ENCODE assay signal across 8 mouse cellular contexts in the genomic region with DNA sequence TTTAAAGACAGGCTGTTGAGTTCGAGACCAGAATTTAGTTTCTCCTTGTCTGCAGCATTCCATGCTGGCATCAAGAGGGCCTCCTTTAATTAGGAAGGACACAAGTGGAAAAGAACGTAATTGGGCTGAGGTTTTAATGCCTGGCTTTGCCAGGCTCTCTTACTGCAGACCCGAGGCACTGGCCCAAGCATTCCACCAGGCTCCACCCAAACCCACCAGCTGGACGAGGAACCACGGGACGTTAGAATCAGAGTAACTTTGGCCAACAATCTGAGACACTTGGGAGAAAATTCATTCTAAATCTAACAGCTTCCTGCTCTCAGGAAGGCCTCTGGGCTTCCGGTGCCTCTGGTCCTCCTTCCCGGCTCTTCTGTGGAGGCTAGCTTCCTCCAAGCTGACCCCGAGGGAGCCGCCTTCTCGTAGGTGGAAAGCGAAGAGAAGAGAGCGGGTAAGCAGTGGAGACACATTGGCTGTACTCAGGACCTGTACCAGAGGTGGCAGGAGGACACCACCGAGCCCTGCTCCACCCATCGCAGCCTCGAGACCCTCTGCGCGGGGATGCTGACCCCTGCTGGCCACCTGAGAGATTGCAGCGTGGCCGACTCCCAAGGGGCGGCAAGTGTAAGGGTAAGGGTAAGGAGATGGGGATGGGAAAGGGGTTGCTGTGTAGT.
DNase-seq lines count a peak whose midpoint lies in the region; ATAC-seq and TF ChIP-seq lines count a peak whose summit lies in the region.

No protein-coding gene starts in this region.

- ATAC-seq in Patski, result peak; percentile 96
- peak; percentile 93 for ATAC-seq in hindbrain, embryonic 15.5 days (ENCODE audit: low FRiP score, low read depth)

- POLR2A ChIA-PET in Patski (lab: Charles Lee), result no interaction called here

- H3K4me2 ChIP-seq in hindbrain, embryonic 15.5 days, result peak overlapping the region; percentile 58

- peak; percentile 99 for TF ChIP-seq CTCF in Patski (IDR thresholded peaks at IDR 0.05)

- H3K27ac ChIP-seq in hindbrain, embryonic 15.5 days (replicated peaks), result no peak overlapping the region

- H3K27me3 ChIP-seq in Patski, result no peaks in the 10 kb centered on the region
- H3K27me3 ChIP-seq in hindbrain, embryonic 15.5 days, result no peaks in the 10 kb centered on the region

- CTCF ChIA-PET in Patski (lab: Charles Lee), result interaction anchor here (0.7 to 1.7 kb wide), 10 partner anchors 9 to 397 kb away, joined by 3 to 14 read pairs (median 5); no protein-coding TSS in a partner anchor

- H3K9ac ChIP-seq in hindbrain, embryonic 15.5 days, result peak overlapping the region; percentile 19; the same call in 1 of the 2 replicates

- WGBS in hindbrain, embryonic 15.5 days, result 15% methylated on average over 21 of the region's 21 CpGs

- H3K4me1 ChIP-seq in hindbrain, embryonic 15.5 days (replicated peaks), result no peaks in the 10 kb centered on the region

- no peak for DNase-seq in Patski (ENCODE audit: low read depth, low spot score)
- peak; percentile 94 to 96 for DNase-seq in cerebellum, postnatal 14 days
- DNase-seq in frontal cortex, postnatal 36 days (ENCODE audit: low spot score in 2 of 2), result peak; percentile 83 to 88
- DNase-seq in left cerebral cortex, adult 18-20 months (ENCODE audit: low spot score in 2 of 2), result peak; percentile 86 to 94
- peak; percentile 86 to 91 for DNase-seq in lung, postnatal 4 days
- peak; percentile 83 for DNase-seq in retina, postnatal 1 day
- DNase-seq in urinary bladder, adult 18-20 months (ENCODE audit: low spot score in 2 of 2), result peak; percentile 68 to 90

- H3K36me3 ChIP-seq in hindbrain, embryonic 15.5 days, result no peaks in the 10 kb centered on the region

- H3K4me3 ChIP-seq in hindbrain, embryonic 15.5 days, result peak overlapping the region; percentile 29

- in situ Hi-C loops in Patski (cut with MboI; ENCODE audit: low pct_unique_long_range_greater_than_20kb), result loop anchor here (10.0 to 25.0 kb wide), 2 partner anchors 180 to 953 kb away; no protein-coding TSS in a partner anchor

- H3K9me3 ChIP-seq in hindbrain, embryonic 15.5 days, result no peaks in the 10 kb centered on the region
